Mouse (Mus musculus): ENCODE measurements at regions not wholly inside any gene's neighbourhood (a gene's known extent, or its start where the extent isn't known, plus 50 kb on each side); places are given as distances from the start of the nearest gene placed in this dataset.

GRCm38 (mm10) chr1:121116626-121117025, 215.8 kb downstream of the Insig2 start:
- intact Hi-C loops (cut with DNase I) = no loop called here
- no peak for DNase-seq

DNA sequence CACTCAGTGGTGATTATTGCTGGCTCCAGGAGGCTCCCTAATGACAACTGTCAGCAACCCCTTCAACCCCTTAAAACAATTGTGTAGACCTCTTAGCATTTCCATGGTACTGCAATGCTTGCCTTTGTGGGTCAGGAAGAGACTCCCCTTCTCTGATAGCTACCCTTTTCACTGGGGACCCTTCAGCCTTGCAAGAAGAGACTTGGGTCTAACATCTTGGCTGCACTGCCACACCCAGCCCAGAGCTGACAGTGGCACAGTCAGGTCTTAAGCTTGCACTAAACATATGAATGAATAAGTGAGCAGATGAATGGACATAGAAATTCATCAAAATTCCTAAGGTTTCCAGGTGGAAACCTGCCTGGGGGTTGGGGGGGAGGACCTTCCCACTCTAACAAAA, 209.0 kb downstream of the Insig2 start:
- intact Hi-C loops (cut with DNase I) = no loop called here
- DNase-seq = no peak

GRCm38 (mm10) chr1:121136284-121136683, 196.1 kb downstream of the Insig2 start:
- no peak for DNase-seq
- intact Hi-C loops (cut with DNase I) = no loop called here

GRCm38 (mm10) chr1:121136846-121137245, 195.5 kb downstream of the Insig2 start:
- DNase-seq = no peak
- intact Hi-C loops (cut with DNase I) = no loop called here

DNA sequence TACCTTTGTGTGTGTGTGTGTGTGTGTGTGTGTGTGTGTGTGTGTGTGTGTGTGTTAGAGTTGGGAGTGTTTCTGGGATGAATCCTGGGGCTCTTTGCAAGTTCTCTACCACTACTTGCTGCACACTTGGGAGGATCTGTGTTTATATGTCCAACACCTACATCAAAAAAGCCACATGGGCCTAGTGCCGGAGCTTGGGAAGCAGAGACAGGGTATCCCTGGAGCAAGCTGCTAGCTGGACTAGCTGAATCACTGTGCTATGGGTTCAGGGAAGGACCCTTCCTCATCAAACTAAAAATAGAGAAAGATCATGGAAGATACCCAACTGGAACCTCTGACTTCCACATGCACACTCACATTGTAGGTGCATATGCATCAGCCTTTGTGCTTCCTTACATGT, 187.4 kb downstream of the Insig2 start:
- no peak for DNase-seq
- intact Hi-C loops (cut with DNase I) = no loop called here

GRCm38 (mm10) chr1:121153476-121153875, 178.9 kb downstream of the Insig2 start:
- no peak for DNase-seq
- intact Hi-C loops (cut with DNase I) = no loop called here

GRCm38 (mm10) chr1:121154616-121155015, 177.8 kb downstream of the Insig2 start:
- DNase-seq = no peak
- intact Hi-C loops (cut with DNase I) = no loop called here

DNA sequence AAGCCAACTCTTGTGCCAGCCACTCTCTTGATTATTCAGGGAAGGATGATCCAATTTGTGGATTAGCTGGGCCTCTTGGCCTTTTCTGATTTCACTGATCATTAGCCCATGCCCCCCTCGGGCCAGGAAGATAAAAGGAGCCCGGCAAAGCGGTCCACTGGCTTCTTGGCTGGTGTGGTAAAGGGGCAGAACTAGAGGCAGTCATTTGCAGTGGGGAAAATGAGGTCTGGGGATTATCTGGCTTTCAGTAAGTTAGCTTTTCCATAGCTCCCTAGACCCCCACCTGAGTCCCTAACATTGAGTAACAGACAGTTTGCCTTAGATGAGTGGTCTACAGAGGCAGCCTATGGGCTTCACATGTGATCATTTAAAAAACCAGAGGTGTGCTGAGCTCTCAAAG, 163.7 kb downstream of the Insig2 start:
- no peak for DNase-seq
- intact Hi-C loops (cut with DNase I) = no loop called here

GRCm38 (mm10) chr1:121176541-121176940, 155.8 kb downstream of the Insig2 start:
- DNase-seq = no peak
- intact Hi-C loops (cut with DNase I) = no loop called here

GRCm38 (mm10) chr1:121177136-121177907, 155.1 kb downstream of the Insig2 start:
- DNase-seq = no peak
- intact Hi-C loops (cut with DNase I) = no loop called here

DNA sequence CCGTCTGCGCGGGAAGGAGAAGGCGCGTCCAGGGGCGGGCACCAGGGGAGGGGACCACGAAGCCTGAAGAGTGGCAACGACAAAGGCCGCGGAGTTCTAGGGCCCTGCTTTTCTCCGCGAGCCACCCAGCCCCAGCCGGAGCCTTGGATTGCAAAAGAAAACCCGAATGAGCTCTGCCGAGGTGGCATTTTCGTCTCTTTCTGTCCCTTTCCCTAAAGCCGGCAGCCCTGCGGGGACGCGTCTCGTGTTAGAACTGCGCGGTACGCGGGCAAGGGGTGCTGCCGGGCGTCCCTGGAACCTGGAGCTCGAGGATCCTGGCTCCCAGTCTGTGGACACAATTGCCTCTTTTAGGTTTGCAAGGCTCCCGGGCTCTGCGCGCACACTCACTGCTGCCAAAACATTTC, 154.5 kb downstream of the Insig2 start:
- intact Hi-C loops (cut with DNase I) = no loop called here
- DNase-seq = peak; percentile 8 to 12

GRCm38 (mm10) chr1:121178611-121179245, 153.7 kb downstream of the Insig2 start:
- peak; percentile 15 to 17 for DNase-seq

GRCm38 (mm10) chr1:121180273-121181030, 151.9 kb downstream of the Insig2 start:
- intact Hi-C loops (cut with DNase I) = loop anchor here (1.0 to 5.0 kb wide), 4 partner anchors 128 to 594 kb away; no protein-coding TSS in a partner anchor
- peak; percentile 84 for DNase-seq

More at GRCm38 (mm10) chr1:121178611-121179245, 153.7 kb downstream of the Insig2 start:
- intact Hi-C loops (cut with DNase I) = no loop called here

- no peak for DNase-seq
- intact Hi-C loops (cut with DNase I) = no loop called here
Observed at GRCm38 (mm10) chr1:121188895-121189294, 143.5 kb downstream of the Insig2 start.

- intact Hi-C loops (cut with DNase I) = no loop called here
- DNase-seq = no peak
Observed at GRCm38 (mm10) chr1:121194800-121195199, 137.6 kb downstream of the Insig2 start.

DNA sequence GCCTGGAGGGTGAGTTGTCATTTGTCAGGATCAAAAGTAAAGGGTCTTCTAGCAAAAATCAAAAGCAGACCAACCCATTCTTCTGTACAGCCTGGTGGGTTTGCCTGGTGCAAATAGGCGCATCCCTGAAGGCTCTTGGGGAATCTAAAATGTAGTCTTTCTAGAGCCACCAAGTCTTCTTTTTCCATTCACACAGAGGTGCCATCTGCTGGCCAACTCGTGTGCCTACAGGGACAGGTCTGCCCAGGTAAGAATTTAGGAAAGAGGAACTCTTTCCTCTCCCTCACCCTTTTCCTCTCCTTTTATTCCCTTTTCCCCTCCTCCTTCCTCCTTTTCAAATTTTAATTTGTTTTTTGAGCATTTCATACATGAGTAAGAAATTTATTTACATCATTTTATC, 116.5 kb downstream of the Insig2 start:
- DNase-seq = peak; percentile 2 to 20
- intact Hi-C loops (cut with DNase I) = no loop called here

DNA sequence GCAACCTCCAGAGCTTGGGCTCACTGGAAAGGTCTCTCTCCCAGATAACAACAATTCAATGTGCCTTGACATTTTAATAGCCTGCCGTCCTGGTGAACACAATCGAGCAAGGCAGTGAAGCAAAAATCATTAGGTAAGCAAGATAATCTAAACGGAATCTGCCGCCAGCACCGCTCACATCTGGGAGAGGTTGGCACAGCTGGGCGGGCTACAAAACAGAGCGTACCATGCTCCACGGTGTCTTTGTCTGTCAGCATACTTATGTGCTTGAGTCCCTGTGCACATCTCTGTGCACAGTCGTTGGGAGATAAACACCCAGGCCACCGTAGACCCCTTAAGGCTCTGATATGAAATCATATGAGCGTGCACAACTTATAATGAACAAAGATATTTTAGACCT, 108.1 kb downstream of the Insig2 start:
- no peak for DNase-seq
- intact Hi-C loops (cut with DNase I) = no loop called here

DNA sequence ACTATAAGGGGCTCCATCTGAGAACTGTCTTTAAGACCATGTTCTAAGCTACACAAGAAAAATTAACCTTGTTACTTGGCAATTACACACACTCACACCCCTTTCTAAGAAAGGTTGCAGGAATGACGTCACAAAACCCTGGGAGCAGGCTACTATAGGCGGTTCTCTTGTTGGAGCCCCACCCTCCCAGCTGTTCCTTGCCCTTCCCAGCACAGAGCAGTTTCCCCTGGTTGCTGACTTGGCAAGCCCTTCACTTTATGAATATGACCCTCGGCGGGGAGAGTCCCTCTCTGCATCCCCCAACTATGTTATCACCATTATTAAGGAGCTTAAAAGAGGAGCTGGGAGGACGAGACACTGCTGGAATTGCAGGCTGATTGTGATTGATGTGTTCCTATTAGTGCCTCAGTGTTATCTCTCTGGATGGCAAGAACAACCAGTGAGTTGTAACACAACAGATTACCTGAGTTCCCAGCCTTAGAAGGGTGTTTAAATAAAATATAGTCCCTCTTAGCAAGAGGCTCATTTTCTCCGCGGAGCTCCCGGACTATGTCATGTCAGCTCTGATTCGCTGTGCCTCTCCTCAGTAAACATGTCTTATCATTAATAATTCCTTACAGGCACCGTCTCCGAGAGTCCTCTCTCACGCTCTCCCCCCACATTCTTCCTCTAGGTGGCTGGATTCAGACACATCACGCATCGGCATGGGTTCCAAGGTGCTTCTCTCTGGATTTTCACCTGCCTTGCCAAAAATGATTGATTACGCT, 105.7 kb downstream of the Insig2 start:
- intact Hi-C loops (cut with DNase I) = no loop called here

GRCm38 (mm10) chr1:121227233-121227594, 105.2 kb downstream of the Insig2 start:
- DNase-seq = no peak
- intact Hi-C loops (cut with DNase I) = no loop called here

More for the DNA sequence above, 105.7 kb downstream of the Insig2 start:
- DNase-seq = no peak

DNA sequence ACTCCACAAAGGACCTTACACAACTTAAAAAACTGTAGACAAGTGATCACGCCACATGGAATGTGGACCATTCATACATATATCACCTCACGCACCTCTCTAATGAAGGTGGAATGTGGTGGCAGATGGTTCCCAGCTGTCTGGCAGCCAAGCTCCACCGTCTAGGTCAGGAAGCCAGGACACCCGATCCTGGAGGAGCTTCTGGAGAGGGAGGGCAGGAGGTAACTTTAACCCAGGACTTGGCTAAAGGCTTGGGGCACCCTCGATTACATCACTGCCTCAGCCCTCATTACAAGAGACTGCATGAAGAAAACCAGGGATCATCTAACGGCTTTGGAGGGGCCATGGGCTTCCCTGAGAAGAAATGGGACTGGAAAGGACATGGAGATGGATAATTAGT, 88.8 kb downstream of the Insig2 start:
- DNase-seq = no peak
- intact Hi-C loops (cut with DNase I) = no loop called here

DNA sequence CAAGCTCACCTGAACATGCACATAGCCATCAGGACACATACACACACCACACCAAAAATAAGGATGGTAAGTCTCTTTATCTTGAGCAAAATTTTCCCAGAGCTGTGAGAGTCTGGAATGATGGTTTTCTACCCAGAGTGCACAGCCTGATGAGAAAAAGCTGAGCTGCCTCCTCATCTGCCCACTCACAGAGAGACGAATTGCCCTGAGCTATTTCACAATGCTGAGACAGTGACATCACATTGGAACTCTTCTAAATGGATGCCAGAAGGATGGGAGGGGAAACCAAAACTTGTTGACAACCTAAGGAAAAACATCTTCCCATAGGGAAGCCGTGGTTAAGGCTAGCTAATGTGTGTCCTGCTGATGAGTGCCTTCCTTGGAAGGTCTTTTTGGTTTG, 84.8 kb downstream of the Insig2 start:
- intact Hi-C loops (cut with DNase I) = no loop called here
- no peak for DNase-seq
